Mouse (Mus musculus) liver, embryonic 14.5 days (tissue): Measurements from ENCODE around the gene Scn8a.

ENCODE experiments used
- CTCF ChIP-seq: IDR thresholded peaks from 2 replicates; pipeline ENCODE4 v1.5.1; 2016; ENCODE audit warnings: antibody characterized with exemption, low read depth, control low read depth
- EP300 ChIP-seq: IDR thresholded peaks from 2 replicates; pipeline ENCODE4 v1.6.1; 2016; ENCODE audit warnings: antibody characterized with exemption, low read depth

DNA sequence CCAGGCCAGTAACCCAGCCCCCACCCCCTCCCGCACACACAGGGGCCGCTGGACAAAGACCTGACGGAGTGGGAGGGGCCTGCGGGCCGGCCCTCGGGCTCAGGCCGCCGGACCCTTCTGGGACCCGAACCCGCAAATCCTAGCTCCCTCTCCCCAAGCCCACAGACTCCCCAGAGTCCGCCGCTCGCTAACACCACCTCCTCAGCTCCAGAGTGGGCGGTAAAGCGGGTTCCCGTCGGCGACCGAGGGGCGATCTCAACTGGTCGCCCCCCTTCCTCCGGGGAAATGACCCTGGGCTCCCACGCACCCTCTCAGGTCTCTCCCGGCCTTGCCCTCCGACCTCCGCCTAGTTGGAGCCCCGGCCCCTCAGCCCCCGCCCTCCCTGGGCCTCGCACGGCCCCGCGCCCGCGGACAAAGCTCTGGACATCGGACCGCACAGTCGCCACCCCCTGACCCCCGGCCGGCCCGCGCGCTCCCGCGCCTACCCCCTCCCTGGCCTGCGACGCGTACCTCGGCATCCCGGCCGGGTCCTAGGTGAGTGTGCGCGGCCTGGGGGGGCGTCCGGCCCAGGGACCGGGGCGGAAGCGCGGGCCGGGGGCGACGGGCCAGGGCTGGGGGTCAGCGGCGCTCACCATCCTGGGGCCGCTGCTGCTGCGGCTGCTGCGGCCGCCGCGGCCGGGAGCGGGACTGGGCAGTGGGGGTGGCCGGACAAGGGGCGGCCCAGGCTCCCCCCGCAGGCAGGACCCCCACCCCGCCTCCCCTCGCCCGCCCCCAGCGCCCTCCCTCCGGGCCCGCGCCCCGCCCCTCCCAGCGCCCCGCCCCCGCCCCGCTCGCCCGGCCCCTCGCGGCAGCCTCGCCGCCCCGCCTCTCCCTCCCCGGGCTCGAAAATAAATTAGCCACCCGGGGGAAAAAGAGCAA lies 208.4 kb downstream of the Scn8a start, which contains the start of gene Fignl2:
- TF ChIP-seq CTCF: no peak
- no peak for TF ChIP-seq EP300
